Comparison of ENCODE assay signal across 8 mouse cellular contexts in the genomic region with DNA sequence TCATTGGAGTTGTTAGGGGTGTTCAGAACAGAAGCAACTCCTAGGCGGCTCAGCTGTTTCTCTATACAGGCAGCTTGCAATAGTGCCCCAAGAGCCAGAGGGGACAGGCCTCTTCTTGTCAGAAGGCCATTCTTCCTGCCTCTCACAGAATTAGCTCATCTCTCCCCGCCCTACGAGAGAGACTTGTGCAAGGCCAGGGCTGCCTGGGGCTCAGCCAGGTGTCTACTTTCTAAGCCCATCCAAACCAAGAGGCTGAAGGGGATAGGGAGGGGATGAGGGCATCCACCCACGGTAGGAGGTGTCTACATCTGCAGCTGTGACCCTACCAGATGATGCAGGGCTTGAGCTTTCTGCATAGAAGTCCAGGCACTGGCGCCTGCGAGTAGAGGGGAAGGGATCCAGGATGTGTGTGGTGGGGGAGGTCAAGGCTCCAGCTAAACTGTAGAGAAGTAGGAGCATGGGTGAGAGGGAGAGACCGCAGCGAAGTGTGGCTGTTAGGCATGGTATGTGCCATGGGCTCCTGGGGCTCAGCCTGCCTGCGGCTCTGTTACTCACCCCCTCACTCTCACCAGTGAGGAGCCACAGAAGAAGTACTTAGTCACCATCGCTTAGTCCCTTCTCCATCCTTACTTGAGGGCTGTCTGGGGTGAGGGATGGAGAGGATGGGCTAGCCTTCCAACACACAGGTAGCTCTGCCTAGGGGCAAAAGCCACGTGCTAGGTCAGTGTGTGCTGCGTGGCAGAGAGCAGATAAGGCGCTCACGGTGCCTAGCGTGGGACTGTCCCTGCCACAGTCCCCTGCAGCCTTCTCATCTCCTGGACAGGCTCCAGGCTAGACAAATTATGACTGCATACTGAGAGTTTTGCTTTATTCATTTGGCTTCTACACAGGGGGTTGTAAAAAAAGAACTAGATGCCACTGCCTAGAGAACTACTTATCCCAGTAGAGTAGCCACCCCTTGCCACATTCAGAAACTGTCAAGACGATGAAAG.
DNase-seq lines count a peak whose midpoint lies in the region; ATAC-seq and TF ChIP-seq lines count a peak whose summit lies in the region.

No protein-coding gene starts in this region.

- H3K4me3 ChIP-seq in liver, embryonic 11.5 days (ENCODE audit: low read depth, low read length), result no peak overlapping the region
- H3K4me3 ChIP-seq in forebrain, embryonic 15.5 days, result no peak overlapping the region
- no peak overlapping the region for H3K4me3 ChIP-seq in hindbrain, postnatal 0 days (ENCODE audit: low read length)
- no peak overlapping the region for H3K4me3 ChIP-seq in neural tube, embryonic 13.5 days

- no peaks in the 10 kb centered on the region for H3K9me3 ChIP-seq in liver, embryonic 11.5 days (ENCODE audit: control insufficient read depth, low read length)
- no peaks in the 10 kb centered on the region for H3K9me3 ChIP-seq in forebrain, embryonic 15.5 days
- H3K9me3 ChIP-seq in hindbrain, postnatal 0 days (ENCODE audit: low read length), result no peaks in the 10 kb centered on the region
- no peaks in the 10 kb centered on the region for H3K9me3 ChIP-seq in neural tube, embryonic 13.5 days

- H3K27me3 ChIP-seq in liver, embryonic 11.5 days (replicated peaks; ENCODE audit: control insufficient read depth, insufficient read depth, low read length), result no peaks in the 10 kb centered on the region
- H3K27me3 ChIP-seq in forebrain, embryonic 15.5 days, result no peaks in the 10 kb centered on the region
- H3K27me3 ChIP-seq in hindbrain, postnatal 0 days (ENCODE audit: insufficient read depth, low read length), result no peaks in the 10 kb centered on the region
- H3K27me3 ChIP-seq in neural tube, embryonic 13.5 days, result no peaks in the 10 kb centered on the region

- WGBS in liver, embryonic 11.5 days, result 60% methylated on average over 16 of the region's 16 CpGs
- 64% methylated on average over 16 of the region's 16 CpGs for WGBS in forebrain, embryonic 15.5 days
- 41% methylated on average over 16 of the region's 16 CpGs for WGBS in hindbrain, postnatal 0 days
- WGBS in neural tube, embryonic 13.5 days, result 56% methylated on average over 16 of the region's 16 CpGs

- H3K9ac ChIP-seq in liver, embryonic 11.5 days (ENCODE audit: low read depth, low read length), result no peak overlapping the region
- H3K9ac ChIP-seq in forebrain, embryonic 15.5 days (replicated peaks), result no peak overlapping the region
- H3K9ac ChIP-seq in hindbrain, postnatal 0 days (replicated peaks; ENCODE audit: low read length), result 0 out of 2 replicates have a peak overlapping the region, but pooled peaks have one; percentile 6
- H3K9ac ChIP-seq in neural tube, embryonic 13.5 days, result peak overlapping the region; percentile 49

- no peak for ATAC-seq in liver, embryonic 11.5 days (replicated peaks; ENCODE audit: low FRiP score)
- ATAC-seq in forebrain, embryonic 15.5 days (replicated peaks), result no peak
- peak; percentile 9; the same call in 1 of the 2 replicates for ATAC-seq in hindbrain, postnatal 0 days
- ATAC-seq in neural tube, embryonic 13.5 days (ENCODE audit: low read depth), result no peak

- H3K27ac ChIP-seq in liver, embryonic 11.5 days (ENCODE audit: low read depth, low read length), result peak overlapping the region; percentile 32; the same call in 1 of the 2 replicates
- H3K27ac ChIP-seq in forebrain, embryonic 15.5 days (replicated peaks), result peak overlapping the region; percentile 99
- peak overlapping the region; percentile 95 for H3K27ac ChIP-seq in hindbrain, postnatal 0 days
- H3K27ac ChIP-seq in neural tube, embryonic 13.5 days (replicated peaks), result peak overlapping the region; percentile 99

- TF ChIP-seq CTCF in hindbrain, postnatal 0 days (IDR thresholded peaks at IDR 0.05; ENCODE audit: low read depth), result no peak

- no peaks in the 10 kb centered on the region; the same call in 1 of the 2 replicates for H3K36me3 ChIP-seq in liver, embryonic 11.5 days (ENCODE audit: control insufficient read depth, insufficient read depth, low read length)
- no peaks in the 10 kb centered on the region for H3K36me3 ChIP-seq in forebrain, embryonic 15.5 days
- H3K36me3 ChIP-seq in hindbrain, postnatal 0 days (ENCODE audit: insufficient read depth, low read length), result no peaks in the 10 kb centered on the region; the same call in 1 of the 2 replicates
- H3K36me3 ChIP-seq in neural tube, embryonic 13.5 days, result 0 out of 2 replicates have a peak, but pooled peaks cover 8% of the 10 kb centered on the region

- H3K4me1 ChIP-seq in liver, embryonic 11.5 days (replicated peaks; ENCODE audit: control insufficient read depth, insufficient read depth, low read length), result peaks cover 53% of the 10 kb centered on the region
- peaks cover 74% of the 10 kb centered on the region for H3K4me1 ChIP-seq in forebrain, embryonic 15.5 days
- peaks cover 54% of the 10 kb centered on the region for H3K4me1 ChIP-seq in hindbrain, postnatal 0 days (ENCODE audit: insufficient read depth, low read length)
- H3K4me1 ChIP-seq in neural tube, embryonic 13.5 days (replicated peaks), result peaks cover 92% of the 10 kb centered on the region

- H3K4me2 ChIP-seq in liver, embryonic 11.5 days, result no peak overlapping the region
- H3K4me2 ChIP-seq in forebrain, embryonic 15.5 days (replicated peaks), result no peak overlapping the region
- no peak overlapping the region for H3K4me2 ChIP-seq in hindbrain, postnatal 0 days (ENCODE audit: low read depth, low read length)
- H3K4me2 ChIP-seq in neural tube, embryonic 13.5 days, result no peak overlapping the region

- no peak for DNase-seq in liver, embryonic 11.5 days (ENCODE audit: low spot score)
- no peak for DNase-seq in liver
- peak; percentile 58 to 68 for DNase-seq in cerebellum, adult 18-20 months
- DNase-seq in hindbrain, postnatal 0 days (ENCODE audit: low spot score), result peak; percentile 60
- no peak for DNase-seq in natural killer cell, adult 2 months (ENCODE audit: low spot score in 2 of 2)
- DNase-seq in kidney, postnatal 14 days, result no peak

Comparison
In these comparisons a context has a peak if more than half of its experiments do, and no peak if none do; other contexts are left out.
1. DNase-seq: peak in cerebellum, adult 18-20 months (2 of 2) and hindbrain, postnatal 0 days (single experiment); none in liver, embryonic 11.5 days (single experiment), liver (single experiment), natural killer cell, adult 2 months (0 of 2) and kidney, postnatal 14 days (single experiment).
2. H3K27ac ChIP-seq: peak in every context shown above with its lines; median percentile 99 in forebrain, embryonic 15.5 days; 99 in neural tube, embryonic 13.5 days; 95 in hindbrain, postnatal 0 days; 32 in liver, embryonic 11.5 days.
3. H3K9ac ChIP-seq: peak in hindbrain, postnatal 0 days (single experiment) and neural tube, embryonic 13.5 days (single experiment); none in liver, embryonic 11.5 days (single experiment) and forebrain, embryonic 15.5 days (single experiment).